Mouse (Mus musculus): Measurements from ENCODE around the gene Nckap1. TPM values are rescaled to one million over a fixed set of nuclear protein-coding genes. Genes with fewer than 3 reads are reported as not detected.
"Not testable (repeated sequence)": the region's sequence is repeated elsewhere in the genome, so short reads cannot be mapped to it uniquely, and the experiment has no call there.

Gene Nckap1
- polyA plus RNA-seq, 1 experiment from 2014 or later = 97.0 TPM

DNA sequence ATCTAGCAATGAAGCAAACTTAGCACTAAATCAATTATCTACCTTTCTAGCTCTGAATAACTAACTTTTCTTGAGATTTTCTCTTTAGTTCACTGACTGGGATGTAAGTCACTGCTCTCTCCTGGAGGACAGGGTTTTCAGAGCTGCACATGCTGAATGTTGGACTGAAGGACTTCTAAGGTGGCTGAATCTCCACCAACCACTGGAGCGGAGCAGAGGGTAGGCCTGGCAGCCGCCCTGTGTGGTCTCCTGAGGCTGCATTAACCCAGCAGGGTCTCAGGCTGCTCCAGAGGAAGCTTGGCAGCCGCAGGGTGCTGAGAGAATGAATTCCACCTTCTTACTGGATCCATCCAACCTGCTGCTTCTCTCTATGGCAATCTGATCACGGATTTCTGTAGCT is 31.5 kb downstream of the Nckap1 start:
- no peaks in the 10 kb centered on the region for H3K4me1 ChIP-seq
- H3K27me3 ChIP-seq (replicated peaks) = no peaks in the 10 kb centered on the region
- no peak overlapping the region for H3K9ac ChIP-seq
- H3K27ac ChIP-seq = no peak overlapping the region
- no peak overlapping the region for H3K4me2 ChIP-seq
- H3K9me3 ChIP-seq = no peaks in the 10 kb centered on the region
- 88% methylated on average over 4 of the region's 4 CpGs for WGBS
- H3K4me3 ChIP-seq = no peak overlapping the region
- peaks cover 37% of the 10 kb centered on the region for H3K36me3 ChIP-seq (replicated peaks)
- ATAC-seq (replicated peaks) = no peak

- Histone ChIP-seq H3K36me3 (replicated peaks) (peaks cover 43% of the 10 kb centered on the region), H3K4me1 (no peaks in the 10 kb centered on the region), H3K4me2 (no peak overlapping the region), H3K27ac (no peak overlapping the region), H3K9me3 (no peaks in the 10 kb centered on the region), H3K27me3 (replicated peaks) (no peaks in the 10 kb centered on the region), H3K9ac (no peak overlapping the region), H3K4me3 (no peak overlapping the region)
- no peak for ATAC-seq (replicated peaks)
- WGBS = 98% methylated on average over 1 of the region's 1 CpGs
These were observed 33.3 kb downstream of the Nckap1 start for GRCm38 (mm10) chr2:80547901-80548300.

DNA sequence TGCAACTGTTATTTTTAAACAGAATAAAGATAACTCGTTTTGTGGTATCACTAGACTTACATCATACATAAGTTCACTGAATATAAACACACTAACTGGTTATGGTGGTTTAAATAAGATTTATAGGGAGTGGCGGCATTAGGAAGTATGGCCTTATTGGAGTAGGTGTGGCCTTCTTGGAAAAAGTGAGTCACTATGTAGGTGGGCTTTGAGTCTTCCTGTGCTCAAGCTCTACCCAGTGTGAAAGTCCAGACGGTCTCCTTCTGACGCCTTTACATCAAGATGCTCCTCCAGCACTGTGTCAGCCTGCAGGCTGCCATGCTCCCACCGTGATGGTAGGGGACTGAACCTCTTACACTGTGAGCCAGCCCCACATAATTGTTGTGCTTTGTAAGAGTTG is 38.4 kb downstream of the Nckap1 start:
- no peaks in the 10 kb centered on the region for H3K4me1 ChIP-seq
- H3K36me3 ChIP-seq (replicated peaks) = peaks cover 32% of the 10 kb centered on the region
- no peak overlapping the region for H3K9ac ChIP-seq
- H3K4me3 ChIP-seq = no peak overlapping the region
- no peak overlapping the region for H3K4me2 ChIP-seq
- no peak overlapping the region for H3K27ac ChIP-seq
- no peaks in the 10 kb centered on the region for H3K9me3 ChIP-seq
- H3K27me3 ChIP-seq (replicated peaks) = no peaks in the 10 kb centered on the region
- WGBS = 92% methylated on average over 5 of the region's 5 CpGs
- ATAC-seq (replicated peaks) = no peak

GRCm38 (mm10) chr2:80537156-80537555 is 44.0 kb downstream of the Nckap1 start:
- no peaks in the 10 kb centered on the region for H3K27me3 ChIP-seq (replicated peaks)
- WGBS = 66% methylated on average over 3 of the region's 3 CpGs
- no peak overlapping the region for H3K27ac ChIP-seq
- H3K4me3 ChIP-seq = no peak overlapping the region
- ATAC-seq (replicated peaks) = no peak
- no peaks in the 10 kb centered on the region for H3K4me1 ChIP-seq
- no peaks in the 10 kb centered on the region for H3K9me3 ChIP-seq
- no peak overlapping the region for H3K9ac ChIP-seq
- no peak overlapping the region for H3K4me2 ChIP-seq
- peaks cover 32% of the 10 kb centered on the region for H3K36me3 ChIP-seq (replicated peaks)

GRCm38 (mm10) chr2:80536608-80537007 is 44.6 kb downstream of the Nckap1 start:
- no peak for ATAC-seq (replicated peaks)
- no peak overlapping the region for H3K27ac ChIP-seq
- peaks cover 33% of the 10 kb centered on the region for H3K36me3 ChIP-seq (replicated peaks)
- no peaks in the 10 kb centered on the region for H3K9me3 ChIP-seq
- no peaks in the 10 kb centered on the region for H3K4me1 ChIP-seq
- no peak overlapping the region for H3K4me3 ChIP-seq
- 94% methylated on average over 2 of the region's 2 CpGs for WGBS
- H3K27me3 ChIP-seq (replicated peaks) = no peaks in the 10 kb centered on the region
- H3K4me2 ChIP-seq = no peak overlapping the region
- no peak overlapping the region for H3K9ac ChIP-seq

- no peak for ATAC-seq (replicated peaks)
- Histone ChIP-seq H3K27ac (no peak overlapping the region), H3K4me1 (no peaks in the 10 kb centered on the region), H3K27me3 (replicated peaks) (no peaks in the 10 kb centered on the region), H3K4me3 (no peak overlapping the region), H3K9me3 (no peaks in the 10 kb centered on the region), H3K9ac (no peak overlapping the region), H3K36me3 (replicated peaks) (peaks cover 43% of the 10 kb centered on the region), H3K4me2 (no peak overlapping the region)
- 90% methylated on average over 9 of the region's 9 CpGs for WGBS
These were observed 56.9 kb downstream of the Nckap1 start for GRCm38 (mm10) chr2:80524275-80524674.

DNA sequence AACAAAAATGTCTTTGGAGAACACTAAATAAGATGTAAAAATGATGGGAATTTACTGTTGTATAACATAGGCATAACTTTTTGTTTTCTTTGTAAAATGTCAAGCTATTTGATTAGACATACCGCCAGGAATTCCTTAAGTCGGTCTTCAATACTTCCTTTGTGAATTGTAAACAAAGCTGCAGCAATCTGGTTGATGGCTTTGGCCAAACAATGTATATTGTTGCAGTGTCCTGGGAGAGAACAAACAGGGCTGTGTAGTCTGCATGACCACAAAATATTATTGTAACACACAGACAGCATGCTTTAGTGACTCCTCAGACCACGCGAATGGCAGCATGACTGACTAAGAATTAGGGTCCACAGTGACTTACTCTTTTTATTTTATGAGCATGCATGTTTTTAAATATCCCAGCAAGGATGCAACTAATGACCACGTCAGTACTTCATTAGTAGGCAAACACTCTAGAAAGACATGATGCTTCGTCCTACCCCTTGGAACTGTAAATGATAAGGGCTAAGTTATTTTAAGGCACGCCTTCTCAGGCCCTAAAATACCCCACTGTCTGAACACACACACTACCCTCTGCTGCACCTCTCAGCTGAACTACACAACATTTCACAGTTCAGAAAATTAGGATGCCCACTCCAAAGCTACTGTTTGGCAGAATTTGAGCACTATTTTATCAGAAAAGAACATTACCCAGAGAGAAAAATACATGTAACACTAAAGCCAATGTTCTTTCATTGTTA is 75.0 kb downstream of the Nckap1 start:
- peaks cover 32% of the 10 kb centered on the region for H3K36me3 ChIP-seq (replicated peaks)

GRCm38 (mm10) chr2:80502132-80502531 is 79.0 kb downstream of the Nckap1 start:
- H3K27ac ChIP-seq = no peak overlapping the region
- H3K27me3 ChIP-seq (replicated peaks) = no peaks in the 10 kb centered on the region
- H3K9ac ChIP-seq = no peak overlapping the region
- no peaks in the 10 kb centered on the region for H3K4me1 ChIP-seq
- no peak overlapping the region for H3K4me3 ChIP-seq
- 97% methylated on average over 4 of the region's 4 CpGs for WGBS
- no peak for ATAC-seq (replicated peaks)
- no peaks in the 10 kb centered on the region for H3K9me3 ChIP-seq
- H3K36me3 ChIP-seq (replicated peaks) = peaks cover 23% of the 10 kb centered on the region
- no peak overlapping the region for H3K4me2 ChIP-seq

More for the DNA sequence above, 75.0 kb downstream of the Nckap1 start:
- Histone ChIP-seq H3K27me3 (replicated peaks) (no peaks in the 10 kb centered on the region), H3K4me3 (no peak overlapping the region), H3K4me1 (no peaks in the 10 kb centered on the region), H3K9me3 (no peaks in the 10 kb centered on the region), H3K27ac (no peak overlapping the region), H3K4me2 (no peak overlapping the region), H3K9ac (no peak overlapping the region)
- 69% methylated on average over 7 of the region's 7 CpGs for whole genome bisulfite sequencing
- ATAC-seq (replicated peaks) = no peak

- H3K9me3 ChIP-seq; H3K9ac ChIP-seq; H3K4me3 ChIP-seq; H3K27me3 ChIP-seq (replicated peaks); ATAC-seq (replicated peaks); H3K4me1 ChIP-seq; H3K36me3 ChIP-seq (replicated peaks); H3K27ac ChIP-seq; H3K4me2 ChIP-seq: not testable (repeated sequence)
- 69% methylated on average over 7 of the region's 7 CpGs for WGBS
These were observed 85.9 kb downstream of the Nckap1 start for GRCm38 (mm10) chr2:80495304-80495703.

- no peaks in the 10 kb centered on the region for H3K9me3 ChIP-seq
- H3K4me3 ChIP-seq = no peak overlapping the region
- no peak overlapping the region for H3K27ac ChIP-seq
- H3K4me2 ChIP-seq = no peak overlapping the region
- no peaks in the 10 kb centered on the region for H3K36me3 ChIP-seq (replicated peaks)
- no peak overlapping the region for H3K9ac ChIP-seq
- ATAC-seq (replicated peaks) = no peak
- H3K27me3 ChIP-seq (replicated peaks) = no peaks in the 10 kb centered on the region
- WGBS = 69% methylated on average over 5 of the region's 5 CpGs
- H3K4me1 ChIP-seq = no peaks in the 10 kb centered on the region
These were observed 94.3 kb downstream of the Nckap1 start for GRCm38 (mm10) chr2:80486851-80487250.

DNA sequence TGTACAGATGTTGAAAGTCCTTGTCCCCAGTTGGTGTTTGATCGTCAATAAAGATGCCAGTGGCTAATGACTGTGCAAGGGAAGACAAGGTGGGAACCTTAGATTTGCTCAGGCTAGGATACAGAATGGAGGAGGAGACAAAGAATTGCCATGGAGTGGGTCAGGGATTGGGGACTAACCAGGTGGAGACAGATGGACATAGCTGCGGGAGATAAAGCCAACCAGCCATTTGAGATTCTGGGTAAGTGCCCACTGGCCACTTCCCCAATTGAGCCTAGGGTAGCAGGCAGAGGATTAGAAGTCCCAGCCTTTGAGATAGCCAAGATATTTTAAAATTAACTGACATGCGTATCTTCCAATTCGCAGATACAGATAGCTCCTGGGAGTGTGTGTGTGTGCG is 96.2 kb downstream of the Nckap1 start:
- WGBS = 93% methylated on average over 5 of the region's 5 CpGs
- Histone ChIP-seq H3K9ac (no peak overlapping the region), H3K9me3 (no peaks in the 10 kb centered on the region), H3K36me3 (replicated peaks) (no peaks in the 10 kb centered on the region), H3K27me3 (replicated peaks) (no peaks in the 10 kb centered on the region), H3K4me3 (no peak overlapping the region), H3K4me1 (no peaks in the 10 kb centered on the region), H3K27ac (no peak overlapping the region), H3K4me2 (no peak overlapping the region)
- ATAC-seq (replicated peaks) = no peak

GRCm38 (mm10) chr2:80475831-80476230 is 105.3 kb downstream of the Nckap1 start:
- 63% methylated on average over 1 of the region's 1 CpGs for WGBS
- Histone ChIP-seq H3K4me1 (no peaks in the 10 kb centered on the region), H3K9ac (no peak overlapping the region), H3K4me3 (no peak overlapping the region), H3K27me3 (replicated peaks) (no peaks in the 10 kb centered on the region), H3K9me3 (no peaks in the 10 kb centered on the region), H3K27ac (no peak overlapping the region), H3K36me3 (replicated peaks) (no peaks in the 10 kb centered on the region), H3K4me2 (no peak overlapping the region)
- ATAC-seq (replicated peaks) = no peak

DNA sequence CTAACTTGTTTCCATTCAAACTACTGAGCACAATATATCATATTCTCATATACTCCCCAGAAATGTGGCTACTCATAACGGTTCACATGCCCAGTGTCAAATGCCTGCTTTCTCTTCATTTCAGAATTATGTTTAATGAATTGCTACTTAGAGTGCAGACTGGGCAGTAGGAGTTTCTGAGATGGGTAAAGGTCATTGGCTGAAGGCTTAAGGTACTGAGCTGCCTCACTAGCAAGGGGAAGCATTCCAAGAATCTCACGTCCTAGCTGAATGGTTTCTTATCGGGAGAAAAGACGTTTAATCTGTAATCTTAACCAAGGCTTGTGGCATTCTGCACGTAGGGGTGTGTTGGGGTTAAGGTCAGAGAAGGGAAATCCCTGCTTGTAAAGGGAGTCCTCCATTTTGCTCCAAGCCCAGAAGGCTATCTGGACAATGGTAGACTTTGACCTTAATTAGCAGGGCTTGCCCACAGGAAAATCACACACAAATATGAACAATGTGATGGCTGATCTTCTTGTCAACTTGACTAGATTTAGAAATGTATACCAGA is 106.9 kb downstream of the Nckap1 start:
- H3K27ac ChIP-seq = no peak overlapping the region
- no peaks in the 10 kb centered on the region for H3K27me3 ChIP-seq (replicated peaks)
- 77% methylated on average over 5 of the region's 5 CpGs for WGBS
- no peaks in the 10 kb centered on the region for H3K9me3 ChIP-seq
- no peak overlapping the region for H3K4me2 ChIP-seq
- no peak overlapping the region for H3K4me3 ChIP-seq
- no peak for ATAC-seq (replicated peaks)
- no peaks in the 10 kb centered on the region for H3K36me3 ChIP-seq (replicated peaks)
- no peak overlapping the region for H3K9ac ChIP-seq
- H3K4me1 ChIP-seq = no peaks in the 10 kb centered on the region

Data from midbrain, embryonic 15.5 days (tissue).